Mouse (Mus musculus) testis, adult 2 months (tissue): Measurements from ENCODE around the gene Cacna1e.

Experiments used
- CTCF ChIP-seq: fragments of 200-500 bp; IDR thresholded peaks from 2 replicates; pipeline ENCODE4 v1.5.1; 2012; ENCODE audit warnings: low read depth, mild to moderate bottlenecking, inconsistent platforms, low read length, moderate library complexity; ENCODE audit not compliant: control insufficient read depth, insufficient read depth, insufficient replicate concordance
- POLR2A ChIP-seq: fragments of 200-500 bp; IDR thresholded peaks from 2 replicates; pipeline ENCODE4 v1.6.1; 2012; ENCODE audit warnings: low read depth, mild to moderate bottlenecking, inconsistent platforms, low read length, moderate library complexity; ENCODE audit not compliant: control insufficient read depth

- TF ChIP-seq POLR2A (no peak), CTCF (no peak)
Measured at GRCm38 (mm10) chr1:154537445-154537844, 346.9 kb downstream of the Cacna1e start.
